Comparison of ENCODE assay signal across 9 mouse cellular contexts in genomic region chr7:89473442-89473841, GRCm38 (mm10). TPM values are rescaled to one million over a fixed set of nuclear protein-coding genes. Genes with fewer than 3 reads are reported as not detected.
DNase-seq lines count a peak whose midpoint lies in the region; TF ChIP-seq lines count a peak whose summit lies in the region.
"Had no signal": no experiment of that assay in that cellular context is flagged by ENCODE, and none has a peak within 500 bp of the region (broad histone marks: within the 10 kb centered on the region; RNA-seq: fewer than 3 reads in every experiment).

No protein-coding gene starts in this region.

- no peak for TF ChIP-seq EP300 in ES-Bruce4 (IDR thresholded peaks at IDR 0.05; ENCODE audit: insufficient read depth, low read depth, low read length)

- no peak overlapping the region for H3K27ac ChIP-seq in layer of hippocampus, adult 2 months
- no peak overlapping the region for H3K27ac ChIP-seq in ES-Bruce4 (ENCODE audit: insufficient read depth, low read length)

- peak; percentile 77 for TF ChIP-seq CTCF in layer of hippocampus, adult 2 months (conservative IDR thresholded peaks at IDR 0.05)
- peak; percentile 32 for TF ChIP-seq CTCF in ES-Bruce4 (IDR thresholded peaks at IDR 0.05; ENCODE audit: low read depth, low read length)

- no peak overlapping the region for H3K4me3 ChIP-seq in layer of hippocampus, adult 2 months
- no peak overlapping the region for H3K4me3 ChIP-seq in ES-Bruce4 (ENCODE audit: low read depth, low read length)
- H3K4me3 ChIP-seq: myocyte had no signal

- intact Hi-C loops in heart, postnatal 10 days (cut with DNase I) = loop anchor here (1.0 kb wide), 1 partner anchor 36 kb away; no protein-coding TSS in a partner anchor

- no peak overlapping the region for H3K9ac ChIP-seq in ES-Bruce4 (ENCODE audit: low read depth, poor library complexity, severe bottlenecking)

- no peaks in the 10 kb centered on the region for H3K36me3 ChIP-seq in ES-Bruce4 (ENCODE audit: control insufficient read depth, insufficient read depth, low read length, poor library complexity, severe bottlenecking)

- TF ChIP-seq POLR2A in ES-Bruce4 (IDR thresholded peaks at IDR 0.05; ENCODE audit: insufficient read depth, low read length) = no peak

- H3K9me3 ChIP-seq in ES-Bruce4 (replicated peaks; ENCODE audit: control insufficient read depth, insufficient read depth, low read length, poor library complexity, severe bottlenecking) = no peaks in the 10 kb centered on the region

- no peaks in the 10 kb centered on the region for H3K4me1 ChIP-seq in ES-Bruce4 (ENCODE audit: control insufficient read depth, insufficient read depth, low read length)

- 0 out of 2 replicates have a peak, but pooled peaks cover 2% of the 10 kb centered on the region for H3K27me3 ChIP-seq in ES-Bruce4 (ENCODE audit: control insufficient read depth, insufficient read depth, low read length, poor library complexity, severe bottlenecking)

- DNase-seq in layer of hippocampus, adult 2 months (ENCODE audit: low spot score in 2 of 2) = peak in 1 of 2 experiments; percentile 22
- no peak for DNase-seq in layer of hippocampus, adult 9-10 months (ENCODE audit: low spot score)
- DNase-seq in R1 (ENCODE audit: low read depth, low spot score) = peak; percentile 5
- DNase-seq in heart, postnatal 10 days = peak; percentile 55 to 64
- no peak for DNase-seq in adrenal gland, adult 2 months
- no peak for DNase-seq in right cerebral cortex, postnatal 4 days
- no peak for DNase-seq in spleen, adult 12 weeks (ENCODE audit: low spot score)

RNA-seq across cellular contexts. Expression of gene Prss23, which starts 53.5 kb away (rescaled TPM):
- 10 to 100 TPM; 16.7 to 18.1 TPM for total RNA-seq in layer of hippocampus, adult 2 months (2021)
- polyA plus RNA-seq in ES-Bruce4 (2011; ENCODE audit: insufficient read depth, insufficient read length, low read depth, missing spikeins) = 48.4 and 51.3 TPM in 2 replicates
- total RNA-seq in heart, postnatal 10 days (2021) = 10 to 100 TPM; 30.0 to 33.1 TPM
- total RNA-seq in adrenal gland, adult 2 months (2021) = 10 to 100 TPM; 18.5 to 29.8 TPM
- 21.9 and 27.7 TPM in 2 replicates for polyA plus RNA-seq in adrenal gland, adult 2 months (2012; rRNA removed)

Comparison
In these comparisons a context has a peak if more than half of its experiments do, and no peak if none do; other contexts are left out.
1. DNase-seq: peak in R1 (single experiment) and heart, postnatal 10 days (2 of 2); none in layer of hippocampus, adult 9-10 months (single experiment), adrenal gland, adult 2 months (single experiment), right cerebral cortex, postnatal 4 days (single experiment) and spleen, adult 12 weeks (single experiment).